Mouse (Mus musculus): Measurements from ENCODE around the gene Gm16253. TPM values are rescaled to one million over a fixed set of nuclear protein-coding genes. Genes with fewer than 3 reads are reported as not detected.

The Gm16253 gene
- total and polyA plus RNA-seq, 2 experiments from 2014 or later, result not detected

GRCm38 (mm10) chr3:96571896-96572698 is 4.7 kb upstream of the Gm16253 start:
- Histone ChIP-seq H3K9ac (no peak overlapping the region), H3K9me3 (ENCODE audit: low read length) (no peaks in the 10 kb centered on the region), H3K36me3 (ENCODE audit: insufficient read depth) (no peaks in the 10 kb centered on the region), H3K27ac (ENCODE audit: low read depth, low read length) (no peak overlapping the region), H3K4me2 (ENCODE audit: low read depth) (no peak overlapping the region), H3K4me3 (ENCODE audit: low read depth, low read length) (no peak overlapping the region), H3K4me1 (ENCODE audit: insufficient read depth) (0 out of 2 replicates have a peak, but pooled peaks cover 4% of the 10 kb centered on the region), H3K27me3 (ENCODE audit: insufficient read depth, low read length) (no peaks in the 10 kb centered on the region)
- no peak for TF ChIP-seq CTCF (IDR thresholded peaks at IDR 0.05; ENCODE audit: low read depth)
- DNase-seq (no peak), ATAC-seq (no peak)
- WGBS, result 76% methylated on average over 16 of the region's 16 CpGs

- Histone ChIP-seq H3K9me3 (ENCODE audit: low read length) (no peaks in the 10 kb centered on the region), H3K27me3 (ENCODE audit: insufficient read depth, low read length) (no peaks in the 10 kb centered on the region), H3K27ac (ENCODE audit: low read depth, low read length) (no peak overlapping the region), H3K4me2 (ENCODE audit: low read depth) (no peak overlapping the region), H3K4me3 (ENCODE audit: low read depth, low read length) (no peak overlapping the region), H3K9ac (no peak overlapping the region), H3K4me1 (ENCODE audit: insufficient read depth) (0 out of 2 replicates have a peak, but pooled peaks cover 7% of the 10 kb centered on the region), H3K36me3 (ENCODE audit: insufficient read depth) (no peaks in the 10 kb centered on the region)
- TF ChIP-seq CTCF (IDR thresholded peaks at IDR 0.05; ENCODE audit: low read depth), result no peak
- no peak for DNase-seq
- WGBS, result 90% methylated on average over 19 of the region's 19 CpGs
- no peak for ATAC-seq
Measured at GRCm38 (mm10) chr3:96573611-96574511, 2.9 kb upstream of the Gm16253 start.

GRCm38 (mm10) chr3:96575272-96575984 is 1.4 kb upstream of the Gm16253 start:
- H3K27ac ChIP-seq (ENCODE audit: low read depth, low read length), result no peak overlapping the region
- H3K36me3 ChIP-seq (ENCODE audit: insufficient read depth), result no peaks in the 10 kb centered on the region
- 0 out of 2 replicates have a peak, but pooled peaks cover 7% of the 10 kb centered on the region for H3K4me1 ChIP-seq (ENCODE audit: insufficient read depth)
- H3K9me3 ChIP-seq (ENCODE audit: low read length), result no peaks in the 10 kb centered on the region
- H3K4me2 ChIP-seq (ENCODE audit: low read depth), result no peak overlapping the region
- no peak for TF ChIP-seq CTCF (IDR thresholded peaks at IDR 0.05; ENCODE audit: low read depth)
- no peaks in the 10 kb centered on the region for H3K27me3 ChIP-seq (ENCODE audit: insufficient read depth, low read length)
- no peak for ATAC-seq
- 96% methylated on average over 8 of the region's 8 CpGs for WGBS
- DNase-seq, result no peak
- no peak overlapping the region for H3K9ac ChIP-seq
- no peak overlapping the region for H3K4me3 ChIP-seq (ENCODE audit: low read depth, low read length)

GRCm38 (mm10) chr3:96576005-96576658 is 652 bp upstream of the Gm16253 start:
- H3K9ac ChIP-seq, result no peak overlapping the region
- ATAC-seq (no peak), DNase-seq (no peak)
- no peaks in the 10 kb centered on the region for H3K9me3 ChIP-seq (ENCODE audit: low read length)
- no peak overlapping the region; the same call in 1 of the 2 replicates for H3K4me3 ChIP-seq (ENCODE audit: low read depth, low read length)
- 57% methylated on average over 14 of the region's 14 CpGs for WGBS
- H3K4me2 ChIP-seq (ENCODE audit: low read depth), result peak overlapping the region; percentile 26; the same call in 1 of the 2 replicates
- no peaks in the 10 kb centered on the region for H3K27me3 ChIP-seq (ENCODE audit: insufficient read depth, low read length)
- no peak for TF ChIP-seq CTCF (IDR thresholded peaks at IDR 0.05; ENCODE audit: low read depth)
- H3K4me1 ChIP-seq (ENCODE audit: insufficient read depth), result 0 out of 2 replicates have a peak, but pooled peaks cover 7% of the 10 kb centered on the region
- H3K36me3 ChIP-seq (ENCODE audit: insufficient read depth), result no peaks in the 10 kb centered on the region
- H3K27ac ChIP-seq (ENCODE audit: low read depth, low read length), result peak overlapping the region; percentile 62

GRCm38 (mm10) chr3:96577566-96577965 is 782 bp downstream of the Gm16253 start:
- H3K27ac ChIP-seq (ENCODE audit: low read depth, low read length), result peak overlapping the region; percentile 62
- DNase-seq (no peak), ATAC-seq (no peak)
- no peak overlapping the region for H3K9ac ChIP-seq
- no peaks in the 10 kb centered on the region for H3K27me3 ChIP-seq (ENCODE audit: insufficient read depth, low read length)
- no peak overlapping the region for H3K4me2 ChIP-seq (ENCODE audit: low read depth)
- H3K36me3 ChIP-seq (ENCODE audit: insufficient read depth), result no peaks in the 10 kb centered on the region
- no peak for TF ChIP-seq CTCF (IDR thresholded peaks at IDR 0.05; ENCODE audit: low read depth)
- H3K9me3 ChIP-seq (ENCODE audit: low read length), result no peaks in the 10 kb centered on the region
- WGBS, result 83% methylated on average over 4 of the region's 4 CpGs
- 0 out of 2 replicates have a peak, but pooled peaks cover 7% of the 10 kb centered on the region for H3K4me1 ChIP-seq (ENCODE audit: insufficient read depth)
- no peak overlapping the region for H3K4me3 ChIP-seq (ENCODE audit: low read depth, low read length)

Data from forebrain, postnatal 0 days (tissue).